Mouse (Mus musculus): ENCODE measurements around the gene Inpp4b. TPM values are rescaled to one million over a fixed set of nuclear protein-coding genes. Genes with fewer than 3 reads are reported as not detected.

Inpp4b gene
- polyA plus RNA-seq, 1 experiment from 2014 or later, result 4.6 TPM

DNA sequence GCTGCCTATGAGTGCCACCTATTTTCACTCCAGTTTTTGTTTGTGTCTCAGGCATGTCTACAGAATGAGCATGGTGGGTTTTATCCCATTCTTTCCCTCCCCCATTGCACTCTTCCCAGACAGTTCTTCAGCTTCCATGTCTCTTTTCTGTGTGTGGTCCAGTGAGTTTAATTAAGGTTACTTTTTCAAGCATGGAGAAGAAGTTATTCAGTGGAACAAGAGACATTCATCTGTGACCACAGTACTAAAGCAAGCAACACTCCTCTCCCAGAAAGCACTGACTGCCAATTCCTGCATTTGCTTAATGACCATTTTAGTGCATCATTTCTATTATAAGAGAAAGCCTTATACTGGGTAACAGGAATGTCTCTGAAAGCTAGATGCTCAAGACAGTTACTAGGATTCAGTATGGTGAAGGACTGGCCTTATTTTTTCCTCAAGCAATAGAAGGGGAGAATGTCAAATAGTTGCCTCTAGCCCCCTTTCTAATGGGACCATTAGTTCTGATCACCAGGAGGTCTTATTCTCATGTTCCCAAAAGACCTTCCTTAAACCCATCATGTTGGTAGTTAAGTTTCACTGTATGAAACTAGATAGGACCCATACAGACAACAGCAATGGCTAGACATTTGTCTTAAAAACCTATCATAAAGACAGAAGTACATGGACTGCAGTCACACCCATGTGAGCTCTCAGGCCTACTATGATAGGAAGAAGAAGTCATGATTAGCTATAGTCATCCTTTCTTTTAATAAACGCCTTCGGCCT is 147.7 kb downstream of the Inpp4b start:
- WGBS, result 85% methylated on average over 2 of the region's 2 CpGs
- H3K27ac ChIP-seq (ENCODE audit: low read depth, low read length), result no peak overlapping the region
- ATAC-seq, result no peak
- no peak overlapping the region for H3K9ac ChIP-seq (ENCODE audit: low read depth, low read length)
- H3K27me3 ChIP-seq (replicated peaks; ENCODE audit: control insufficient read depth, insufficient read depth, low read length), result no peaks in the 10 kb centered on the region
- H3K4me3 ChIP-seq (ENCODE audit: low read depth, low read length), result no peak overlapping the region
- H3K4me2 ChIP-seq (replicated peaks; ENCODE audit: low read depth), result no peak overlapping the region
- H3K36me3 ChIP-seq (ENCODE audit: control insufficient read depth, insufficient read depth), result no peaks in the 10 kb centered on the region
- no peaks in the 10 kb centered on the region for H3K9me3 ChIP-seq (ENCODE audit: control insufficient read depth)
- TF ChIP-seq CTCF (IDR thresholded peaks at IDR 0.05; ENCODE audit: low read depth), result no peak
- no peaks in the 10 kb centered on the region for H3K4me1 ChIP-seq (replicated peaks; ENCODE audit: control insufficient read depth, insufficient read depth, low read length)

DNA sequence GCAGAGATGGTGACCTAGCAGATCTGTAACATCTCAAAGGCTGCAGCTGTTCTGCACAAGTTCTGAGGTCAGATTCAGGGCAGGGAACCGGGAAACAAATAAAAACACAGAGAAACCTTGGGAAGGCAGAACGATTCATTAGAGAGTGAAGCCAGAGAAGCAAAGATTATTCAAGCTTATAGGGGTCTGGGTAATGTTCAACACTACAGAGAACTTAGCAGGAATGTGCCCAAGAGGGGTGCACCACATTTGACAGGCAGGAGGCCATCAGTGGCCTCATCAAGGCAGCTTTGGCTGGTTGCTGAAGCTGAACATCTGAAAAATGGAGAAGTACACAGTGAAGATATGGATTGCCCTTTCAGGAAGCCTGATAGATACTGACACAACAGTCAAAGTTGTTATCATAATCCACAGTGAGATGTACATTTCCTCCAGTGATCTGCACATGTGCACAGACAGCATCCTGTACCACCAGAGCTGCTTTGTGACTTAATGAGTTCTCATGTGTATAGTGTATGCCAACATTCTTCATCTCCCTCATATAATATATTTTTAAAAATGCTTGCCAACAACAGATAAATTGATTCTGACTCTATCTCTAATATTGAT is 148.8 kb downstream of the Inpp4b start:
- TF ChIP-seq CTCF (IDR thresholded peaks at IDR 0.05; ENCODE audit: low read depth), result no peak
- Histone ChIP-seq H3K4me3 (ENCODE audit: low read depth, low read length) (no peak overlapping the region), H3K9ac (ENCODE audit: low read depth, low read length) (no peak overlapping the region), H3K4me2 (replicated peaks; ENCODE audit: low read depth) (no peak overlapping the region), H3K36me3 (ENCODE audit: control insufficient read depth, insufficient read depth) (no peaks in the 10 kb centered on the region), H3K27ac (ENCODE audit: low read depth, low read length) (no peak overlapping the region), H3K9me3 (ENCODE audit: control insufficient read depth) (no peaks in the 10 kb centered on the region), H3K27me3 (replicated peaks; ENCODE audit: control insufficient read depth, insufficient read depth, low read length) (no peaks in the 10 kb centered on the region), H3K4me1 (replicated peaks; ENCODE audit: control insufficient read depth, insufficient read depth, low read length) (no peaks in the 10 kb centered on the region)
- no peak for ATAC-seq
- 38% methylated on average over 2 of the region's 2 CpGs for WGBS

DNA sequence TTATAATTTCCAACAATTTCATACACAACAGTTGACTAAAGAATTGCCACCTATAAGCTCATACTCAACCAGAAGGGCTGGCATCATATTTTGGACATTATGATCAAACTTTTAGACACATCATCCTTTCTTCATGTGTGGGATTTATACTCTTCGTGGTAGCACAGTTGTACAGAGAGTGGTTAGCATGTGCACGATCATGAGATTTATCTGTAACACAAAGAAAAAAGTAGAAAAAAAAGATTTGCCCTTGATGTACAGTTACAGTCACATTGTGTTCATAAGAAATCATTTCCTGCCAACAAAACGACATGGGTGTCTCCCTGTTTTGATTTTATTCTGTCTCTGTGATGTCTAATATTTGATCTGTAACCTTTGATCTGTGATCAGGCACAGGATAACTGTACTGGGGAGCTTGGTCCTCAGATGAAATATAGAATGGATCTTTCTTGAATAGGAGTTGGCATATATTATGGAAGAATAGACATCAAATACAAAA is 149.4 kb downstream of the Inpp4b start:
- H3K4me2 ChIP-seq (replicated peaks; ENCODE audit: low read depth), result no peak overlapping the region
- no peak overlapping the region for H3K4me3 ChIP-seq (ENCODE audit: low read depth, low read length)
- no peak for ATAC-seq
- H3K27me3 ChIP-seq (replicated peaks; ENCODE audit: control insufficient read depth, insufficient read depth, low read length), result no peaks in the 10 kb centered on the region
- no peaks in the 10 kb centered on the region for H3K36me3 ChIP-seq (ENCODE audit: control insufficient read depth, insufficient read depth)
- TF ChIP-seq CTCF (IDR thresholded peaks at IDR 0.05; ENCODE audit: low read depth), result no peak
- no peaks in the 10 kb centered on the region for H3K9me3 ChIP-seq (ENCODE audit: control insufficient read depth)
- WGBS, result 68% methylated on average over 3 of the region's 3 CpGs
- H3K9ac ChIP-seq (ENCODE audit: low read depth, low read length), result no peak overlapping the region
- H3K27ac ChIP-seq (ENCODE audit: low read depth, low read length), result no peak overlapping the region
- no peaks in the 10 kb centered on the region for H3K4me1 ChIP-seq (replicated peaks; ENCODE audit: control insufficient read depth, insufficient read depth, low read length)

DNA sequence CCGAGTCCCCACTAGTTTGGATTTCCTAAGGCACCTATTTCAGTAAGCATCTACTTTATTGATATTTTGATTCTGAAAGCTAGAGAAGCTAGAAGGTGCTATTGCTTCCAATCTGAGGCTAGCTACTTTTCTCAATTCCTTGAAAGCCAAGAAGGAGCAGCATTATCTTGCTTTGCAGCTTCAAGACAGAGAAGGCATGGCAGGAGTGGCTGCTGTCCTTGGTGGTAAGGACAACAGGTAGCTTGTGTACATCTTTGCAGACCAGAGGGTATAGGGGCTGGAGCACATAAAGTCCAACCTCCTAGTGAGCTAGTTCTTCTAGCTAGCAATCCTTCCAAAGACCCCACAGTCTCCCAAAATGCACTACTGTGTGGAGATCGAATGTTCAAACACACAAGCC is 152.5 kb downstream of the Inpp4b start:
- ATAC-seq, result no peak
- Histone ChIP-seq H3K9me3 (ENCODE audit: control insufficient read depth) (no peaks in the 10 kb centered on the region), H3K4me1 (replicated peaks; ENCODE audit: control insufficient read depth, insufficient read depth, low read length) (no peaks in the 10 kb centered on the region), H3K36me3 (ENCODE audit: control insufficient read depth, insufficient read depth) (no peaks in the 10 kb centered on the region), H3K27me3 (replicated peaks; ENCODE audit: control insufficient read depth, insufficient read depth, low read length) (no peaks in the 10 kb centered on the region), H3K9ac (ENCODE audit: low read depth, low read length) (no peak overlapping the region), H3K4me3 (ENCODE audit: low read depth, low read length) (no peak overlapping the region), H3K4me2 (replicated peaks; ENCODE audit: low read depth) (no peak overlapping the region), H3K27ac (ENCODE audit: low read depth, low read length) (no peak overlapping the region)
- WGBS, result 88% methylated on average over 2 of the region's 2 CpGs
- TF ChIP-seq CTCF (IDR thresholded peaks at IDR 0.05; ENCODE audit: low read depth), result no peak

DNA sequence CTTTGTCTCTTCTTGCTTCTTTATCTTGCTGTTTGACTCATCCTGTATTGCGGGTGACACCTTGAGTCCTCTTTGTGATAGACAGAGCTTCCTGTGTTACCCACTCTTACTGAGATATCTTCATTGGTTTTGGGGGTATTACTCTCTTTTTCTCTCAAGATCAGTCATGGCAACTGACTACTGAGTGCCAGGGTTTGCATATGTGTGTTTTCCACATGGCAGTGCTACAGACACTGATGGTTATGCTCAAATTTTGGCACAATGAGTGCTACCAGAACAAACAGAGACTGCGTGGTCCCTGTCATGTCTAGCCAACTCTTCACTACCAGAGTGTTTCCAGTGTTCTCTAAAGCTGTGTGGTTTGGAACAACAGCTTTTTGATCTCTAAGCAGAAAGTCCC is 155.3 kb downstream of the Inpp4b start:
- Histone ChIP-seq H3K27me3 (replicated peaks; ENCODE audit: control insufficient read depth, insufficient read depth, low read length) (no peaks in the 10 kb centered on the region), H3K27ac (ENCODE audit: low read depth, low read length) (no peak overlapping the region), H3K36me3 (ENCODE audit: control insufficient read depth, insufficient read depth) (no peaks in the 10 kb centered on the region), H3K4me1 (replicated peaks; ENCODE audit: control insufficient read depth, insufficient read depth, low read length) (no peaks in the 10 kb centered on the region), H3K9me3 (ENCODE audit: control insufficient read depth) (no peaks in the 10 kb centered on the region), H3K9ac (ENCODE audit: low read depth, low read length) (no peak overlapping the region), H3K4me3 (ENCODE audit: low read depth, low read length) (no peak overlapping the region), H3K4me2 (replicated peaks; ENCODE audit: low read depth) (no peak overlapping the region)
- WGBS, result 84% methylated on average over 2 of the region's 2 CpGs
- no peak for TF ChIP-seq CTCF (IDR thresholded peaks at IDR 0.05; ENCODE audit: low read depth)
- ATAC-seq, result no peak

DNA sequence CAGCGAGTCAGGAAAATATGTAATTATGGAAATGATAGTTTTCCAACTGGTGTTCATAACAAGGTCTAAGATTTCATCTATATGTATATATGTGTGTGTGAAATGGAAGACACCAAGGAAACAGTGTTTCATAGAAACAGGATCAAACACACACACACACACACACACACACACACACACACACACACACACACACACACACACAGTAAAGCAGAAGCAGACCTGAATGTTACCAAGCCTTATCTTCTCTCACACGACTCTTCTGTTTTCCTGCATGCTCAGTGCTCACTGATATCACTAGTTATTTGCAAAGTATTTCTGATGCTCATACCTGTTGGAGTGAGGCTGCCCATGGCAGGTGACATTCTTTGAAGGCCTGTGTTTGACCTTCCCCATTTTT is 159.9 kb downstream of the Inpp4b start:
- Histone ChIP-seq H3K4me2 (replicated peaks; ENCODE audit: low read depth) (no peak overlapping the region), H3K9me3 (ENCODE audit: control insufficient read depth) (no peaks in the 10 kb centered on the region), H3K4me1 (replicated peaks; ENCODE audit: control insufficient read depth, insufficient read depth, low read length) (no peaks in the 10 kb centered on the region), H3K27ac (ENCODE audit: low read depth, low read length) (no peak overlapping the region), H3K36me3 (ENCODE audit: control insufficient read depth, insufficient read depth) (no peaks in the 10 kb centered on the region), H3K27me3 (replicated peaks; ENCODE audit: control insufficient read depth, insufficient read depth, low read length) (no peaks in the 10 kb centered on the region), H3K4me3 (ENCODE audit: low read depth, low read length) (no peak overlapping the region), H3K9ac (ENCODE audit: low read depth, low read length) (no peak overlapping the region)
- no peak for ATAC-seq
- 75% methylated on average over 2 of the region's 2 CpGs for WGBS
- no peak for TF ChIP-seq CTCF (IDR thresholded peaks at IDR 0.05; ENCODE audit: low read depth)

Measured in intestine, postnatal 0 days (tissue).